Mouse (Mus musculus) thymus, adult 2 months (tissue): ENCODE results near the gene Kcnc3. TPM values are rescaled to one million over a fixed set of nuclear protein-coding genes. Genes with fewer than 3 reads are reported as not detected.
A peak's percentile ranks its signal among the peaks of the same experiment; 100 is the strongest.

ENCODE experiments used
- DNase-seq: peaks from one replicate; pipeline ENCODE4 v3.0.0; 2021
- H3K27ac ChIP-seq: fragments of 200-500 bp; 2 replicates; pipeline ENCODE4 v1.5.1; 2012; ENCODE audit warnings: low read length, control low read depth; ENCODE audit not compliant: control insufficient read depth, insufficient read depth
- H3K27me3 ChIP-seq: fragments of 200-500 bp; 2 replicates; pipeline ENCODE4 v1.6.1; 2012; ENCODE audit warnings: mild to moderate bottlenecking, low read length, moderate library complexity, mixed read lengths; ENCODE audit not compliant: control insufficient read depth, insufficient read depth
- H3K36me3 ChIP-seq: fragments of 200-500 bp; 2 replicates; pipeline ENCODE4 v1.6.1; 2012; ENCODE audit warnings: mild to moderate bottlenecking, low read length, moderate library complexity; ENCODE audit not compliant: control insufficient read depth, insufficient read depth
- H3K4me1 ChIP-seq: fragments of 200-500 bp; replicated peaks from 2 replicates; pipeline ENCODE4 v1.6.1; 2012; ENCODE audit warnings: low read length; ENCODE audit not compliant: control insufficient read depth, insufficient read depth
- H3K4me3 ChIP-seq: fragments of 200-500 bp; 2 replicates; pipeline ENCODE4 v1.5.1; 2012; ENCODE audit warnings: mild to moderate bottlenecking, low read length, control low read depth, moderate library complexity; ENCODE audit not compliant: control insufficient read depth, insufficient read depth
- CTCF ChIP-seq: fragments of 200-500 bp; IDR thresholded peaks from 2 replicates; pipeline ENCODE4 v1.5.1; 2012; ENCODE audit warnings: mild to moderate bottlenecking, control low read depth, low read length, moderate library complexity, borderline replicate concordance; ENCODE audit not compliant: control insufficient read depth, poor library complexity, insufficient read depth; ENCODE audit errors: extremely low read depth
- POLR2A ChIP-seq: fragments of 200-500 bp; IDR thresholded peaks from 2 replicates; pipeline ENCODE4 v1.6.1; 2012; ENCODE audit warnings: mild to moderate bottlenecking, low read length, control low read depth, moderate library complexity; ENCODE audit not compliant: control insufficient read depth, poor library complexity, insufficient read depth; ENCODE audit errors: extremely low read depth
- WGBS: fragments of 180-500 bp; shearing (Covaris S2); methylation state at CpG from one replicate; pipeline ENCODE4 v1.1.7; 2018; 5-methylcytosine and 5-hydroxymethylcytosine counted together
- polyA plus RNA-seq: library from polyadenylated mRNA; depleted of rRNA; stranded (reverse); fragments of >200 nt; gene quantifications from 2 replicates; pipeline ENCODE4 v1.2.3, GENCODE M21; 2012

Kcnc3 gene
- polyA plus RNA-seq, 1 experiment: 1.0 TPM

DNA sequence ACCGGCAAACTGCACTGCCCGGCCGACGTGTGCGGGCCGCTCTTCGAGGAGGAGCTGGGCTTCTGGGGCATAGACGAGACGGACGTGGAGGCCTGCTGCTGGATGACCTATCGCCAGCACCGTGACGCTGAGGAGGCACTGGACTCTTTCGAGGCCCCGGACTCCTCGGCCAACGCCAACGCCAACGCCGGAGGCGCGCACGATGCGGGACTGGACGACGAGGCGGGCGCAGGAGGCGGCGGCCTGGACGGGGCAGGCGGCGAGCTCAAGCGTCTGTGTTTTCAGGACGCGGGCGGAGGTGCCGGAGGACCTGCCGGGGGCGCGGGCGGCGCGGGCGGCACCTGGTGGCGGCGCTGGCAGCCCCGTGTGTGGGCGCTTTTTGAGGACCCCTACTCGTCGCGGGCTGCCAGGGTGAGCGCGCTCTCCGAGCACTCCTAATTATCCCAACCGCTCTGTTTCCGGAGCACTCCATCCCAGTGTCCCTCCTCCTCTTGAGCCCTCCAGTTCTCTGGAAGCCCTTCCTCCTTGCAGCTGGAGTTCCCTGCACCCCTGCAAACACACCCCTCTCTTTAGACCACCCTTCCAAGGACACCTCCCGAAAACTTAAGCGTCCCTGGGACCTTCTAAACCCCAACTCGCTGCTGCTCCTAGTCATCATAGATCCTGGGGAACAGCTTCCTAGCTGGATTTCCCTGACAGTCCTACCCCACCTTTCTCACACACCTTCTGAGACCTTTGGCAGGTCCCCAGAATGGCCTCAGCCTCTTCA, 1.1 kb downstream of the Kcnc3 start:
- 5% methylated on average over 59 of the region's 60 CpGs for whole genome bisulfite sequencing
- Histone ChIP-seq H3K36me3 (no peaks in the 10 kb centered on the region), H3K4me3 (peak overlapping the region; percentile 15; the same call in 1 of the 2 replicates), H3K4me1 (peaks cover 16% of the 10 kb centered on the region), H3K27me3 (peaks cover 37% of the 10 kb centered on the region), H3K27ac (no peak overlapping the region)
- TF ChIP-seq POLR2A: no peak
- no peak for TF ChIP-seq CTCF
- DNase-seq: no peak

DNA sequence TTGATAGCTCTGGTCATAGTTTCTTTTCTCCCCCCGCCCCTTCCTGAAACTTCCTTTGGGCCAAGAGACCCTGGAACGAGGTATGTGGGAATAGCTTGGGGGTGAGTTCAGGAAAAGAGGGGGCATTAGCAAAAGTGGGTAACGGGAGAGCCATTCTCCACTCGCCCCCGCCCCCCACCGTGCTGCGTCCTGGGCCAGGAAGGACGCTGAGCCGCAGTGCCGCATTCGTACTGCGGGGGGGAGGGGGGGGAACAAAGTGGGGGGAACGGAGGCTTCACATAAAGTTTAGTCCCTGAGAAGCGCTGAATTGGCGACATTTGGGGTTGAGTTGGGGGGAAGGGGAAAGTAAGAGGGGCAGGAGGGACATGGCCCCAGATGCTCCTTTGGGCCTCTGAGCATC, 2.6 kb downstream of the Kcnc3 start:
- no peak overlapping the region for H3K4me3 ChIP-seq
- TF ChIP-seq CTCF (no peak), POLR2A (no peak)
- no peak overlapping the region for H3K27ac ChIP-seq
- peaks cover 12% of the 10 kb centered on the region for H3K4me1 ChIP-seq
- DNase-seq: no peak
- WGBS: 11% methylated on average over 15 of the region's 15 CpGs
- H3K27me3 ChIP-seq: peaks cover 30% of the 10 kb centered on the region
- no peaks in the 10 kb centered on the region for H3K36me3 ChIP-seq

DNA sequence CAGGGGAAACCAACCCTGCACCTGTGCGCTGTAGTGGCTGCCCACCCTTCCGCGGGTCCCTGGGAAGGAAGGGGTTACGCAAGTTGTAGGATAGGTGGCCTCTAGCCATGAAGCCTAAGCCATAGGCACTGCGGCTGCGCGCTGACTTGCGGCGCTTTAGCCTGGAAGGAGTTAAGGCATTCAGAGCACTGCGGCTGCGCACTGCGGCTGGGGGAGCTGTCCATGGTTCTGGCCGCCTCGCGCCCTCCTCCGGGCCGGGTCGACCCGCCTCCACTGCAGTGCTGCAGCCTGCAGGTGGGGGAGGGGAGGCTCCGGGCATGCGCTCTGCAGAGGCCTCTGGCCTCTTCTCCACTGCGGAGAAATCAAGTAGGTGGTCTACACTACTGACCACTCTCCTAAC, 3.3 kb downstream of the Kcnc3 start:
- Histone ChIP-seq H3K4me3 (no peak overlapping the region), H3K36me3 (no peaks in the 10 kb centered on the region)

DNA sequence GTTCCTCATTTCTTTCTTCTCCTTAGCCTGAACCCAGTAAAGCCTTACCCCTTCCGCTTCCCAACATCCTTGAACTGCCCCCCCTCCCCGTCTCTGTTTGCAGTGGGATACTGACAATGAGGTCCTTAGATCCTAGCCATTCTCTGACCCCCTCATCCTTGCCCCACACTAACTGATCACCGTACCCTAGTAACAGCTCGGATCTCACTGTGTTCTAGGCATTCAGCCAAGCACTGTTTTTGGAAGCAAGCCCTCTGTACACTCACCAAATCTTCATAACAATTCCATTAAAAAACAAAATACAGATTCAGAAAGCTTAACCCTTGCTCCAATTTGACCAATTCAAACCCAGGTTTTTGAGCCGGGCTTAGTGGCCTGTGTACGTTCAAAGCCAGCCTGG, 3.8 kb downstream of the Kcnc3 start:
- H3K36me3 ChIP-seq: no peaks in the 10 kb centered on the region
- DNase-seq: no peak
- H3K4me1 ChIP-seq: peaks cover 9% of the 10 kb centered on the region
- 83% methylated on average over 6 of the region's 6 CpGs for WGBS
- H3K27ac ChIP-seq: no peak overlapping the region
- TF ChIP-seq POLR2A: no peak
- no peak for TF ChIP-seq CTCF
- H3K4me3 ChIP-seq: no peak overlapping the region
- peaks cover 27% of the 10 kb centered on the region for H3K27me3 ChIP-seq

More for the DNA sequence above, 3.3 kb downstream of the Kcnc3 start:
- H3K4me1 ChIP-seq: peaks cover 12% of the 10 kb centered on the region
- WGBS: 4% methylated on average over 21 of the region's 22 CpGs
- H3K27me3 ChIP-seq: peaks cover 30% of the 10 kb centered on the region
- DNase-seq: peak; percentile 64
- H3K27ac ChIP-seq: no peak overlapping the region
- TF ChIP-seq CTCF: no peak
- no peak for TF ChIP-seq POLR2A

DNA sequence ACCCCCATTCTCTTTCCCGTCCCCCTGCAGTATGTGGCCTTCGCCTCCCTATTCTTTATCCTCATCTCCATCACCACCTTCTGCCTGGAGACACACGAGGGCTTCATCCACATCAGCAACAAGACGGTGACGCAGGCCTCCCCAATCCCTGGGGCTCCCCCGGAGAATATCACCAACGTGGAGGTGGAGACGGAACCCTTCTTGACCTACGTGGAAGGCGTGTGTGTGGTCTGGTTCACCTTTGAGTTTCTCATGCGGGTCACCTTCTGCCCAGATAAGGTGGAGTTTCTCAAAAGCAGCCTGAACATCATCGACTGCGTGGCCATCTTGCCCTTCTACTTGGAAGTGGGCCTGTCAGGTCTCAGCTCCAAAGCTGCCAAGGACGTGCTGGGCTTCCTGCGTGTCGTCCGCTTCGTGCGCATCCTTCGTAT, 4.7 kb downstream of the Kcnc3 start:
- H3K27ac ChIP-seq: no peak overlapping the region
- H3K27me3 ChIP-seq: peaks cover 19% of the 10 kb centered on the region; the same call in 1 of the 2 replicates
- DNase-seq: no peak
- WGBS: 93% methylated on average over 20 of the region's 20 CpGs
- no peaks in the 10 kb centered on the region for H3K36me3 ChIP-seq
- no peak overlapping the region for H3K4me3 ChIP-seq
- TF ChIP-seq POLR2A (no peak), CTCF (no peak)
- H3K4me1 ChIP-seq: peaks cover 7% of the 10 kb centered on the region

DNA sequence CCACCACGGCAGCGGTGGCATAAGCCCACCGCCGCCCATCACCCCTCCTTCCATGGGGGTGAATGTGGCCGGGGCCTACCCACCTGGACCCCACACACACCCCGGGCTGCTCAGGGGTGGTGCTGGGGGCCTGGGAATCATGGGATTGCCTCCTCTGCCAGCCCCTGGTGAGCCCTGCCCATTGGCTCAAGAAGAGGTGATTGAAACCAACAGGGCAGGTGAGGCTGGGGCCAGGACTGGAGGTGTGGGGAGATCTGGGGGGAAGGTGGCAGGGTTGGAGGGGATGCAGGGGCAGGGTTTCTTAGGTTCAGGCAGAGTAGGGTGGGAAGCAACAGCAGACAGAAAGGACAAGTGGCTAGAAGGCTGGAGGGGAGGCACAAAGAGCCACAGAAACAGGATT, 5.6 kb downstream of the Kcnc3 start:
- H3K27me3 ChIP-seq: peaks cover 14% of the 10 kb centered on the region; the same call in 1 of the 2 replicates
- no peak for DNase-seq
- no peak for TF ChIP-seq CTCF
- TF ChIP-seq POLR2A: no peak
- peaks cover 5% of the 10 kb centered on the region for H3K4me1 ChIP-seq
- H3K36me3 ChIP-seq: no peaks in the 10 kb centered on the region
- no peak overlapping the region for H3K4me3 ChIP-seq
- no peak overlapping the region for H3K27ac ChIP-seq
- WGBS: 90% methylated on average over 6 of the region's 6 CpGs

DNA sequence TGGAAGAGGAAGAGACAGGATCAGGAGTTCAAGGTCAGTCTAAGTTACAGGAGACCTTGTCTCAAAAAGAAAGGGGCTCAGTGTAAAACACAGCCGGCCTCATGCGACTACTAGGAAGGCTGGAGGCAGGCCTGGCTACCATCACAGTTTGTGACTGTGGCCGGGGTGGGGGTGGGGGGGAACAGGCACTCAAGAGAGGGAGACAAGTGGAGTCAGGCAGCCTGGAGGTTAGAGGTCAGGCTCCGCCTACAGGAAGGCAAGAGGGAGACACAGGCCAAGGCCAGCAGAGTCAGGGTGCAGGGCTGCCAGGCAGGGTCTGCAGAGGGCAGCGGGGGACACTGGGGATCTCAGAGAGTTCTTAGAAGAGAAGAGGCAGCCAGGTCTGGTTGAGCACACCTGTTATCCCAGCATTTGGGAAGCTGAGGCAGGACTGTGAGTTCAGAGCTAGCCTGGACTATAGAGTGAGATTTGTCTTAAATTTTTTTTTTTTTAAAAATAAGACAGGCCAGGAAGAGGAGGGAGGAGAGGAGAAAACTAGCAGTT, 6.6 kb downstream of the Kcnc3 start:
- Histone ChIP-seq H3K27me3 (peaks cover 9% of the 10 kb centered on the region; the same call in 1 of the 2 replicates), H3K27ac (no peak overlapping the region), H3K4me1 (no peaks in the 10 kb centered on the region), H3K36me3 (no peaks in the 10 kb centered on the region), H3K4me3 (no peak overlapping the region)
- WGBS: 59% methylated on average over 5 of the region's 5 CpGs
- TF ChIP-seq POLR2A (no peak), CTCF (no peak)
- DNase-seq: no peak
